Comparison of ENCODE assay signal across 10 mouse cellular contexts in genomic region chr11:29788921-29789638, GRCm38 (mm10). TPM values are rescaled to one million over a fixed set of nuclear protein-coding genes. Genes with fewer than 3 reads are reported as not detected.
DNase-seq lines count a peak whose midpoint lies in the region; ATAC-seq and TF ChIP-seq lines count a peak whose summit lies in the region.
"Had no signal": no experiment of that assay in that cellular context is flagged by ENCODE, and none has a peak within 500 bp of the region (broad histone marks: within the 10 kb centered on the region; RNA-seq: fewer than 3 reads in every experiment).

No protein-coding gene starts in this region.

- H3K4me3 ChIP-seq in lung, embryonic 14.5 days (ENCODE audit: low read depth, low read length) = no peak overlapping the region
- no peak overlapping the region for H3K4me3 ChIP-seq in lung, postnatal 0 days (ENCODE audit: low read depth, low read length)
- H3K4me3 ChIP-seq in kidney, adult 2 months (ENCODE audit: insufficient read depth, low read depth, low read length) = no peak overlapping the region
- H3K4me3 ChIP-seq: stomach, embryonic 15.5 days had no signal

- no peaks in the 10 kb centered on the region for H3K27me3 ChIP-seq in lung, embryonic 14.5 days (ENCODE audit: insufficient read depth, low read length)
- no peaks in the 10 kb centered on the region for H3K27me3 ChIP-seq in lung, postnatal 0 days (replicated peaks; ENCODE audit: insufficient read depth, low read length)
- no peaks in the 10 kb centered on the region for H3K27me3 ChIP-seq in kidney, adult 2 months (replicated peaks; ENCODE audit: control insufficient read depth, insufficient read depth, low read length)
- H3K27me3 ChIP-seq: stomach, embryonic 15.5 days had no signal

- H3K36me3 ChIP-seq in lung, embryonic 14.5 days (ENCODE audit: insufficient read depth) = no peaks in the 10 kb centered on the region
- no peaks in the 10 kb centered on the region for H3K36me3 ChIP-seq in lung, postnatal 0 days (ENCODE audit: insufficient read depth, low read length)
- no peaks in the 10 kb centered on the region for H3K36me3 ChIP-seq in kidney, adult 2 months (ENCODE audit: control insufficient read depth, insufficient read depth, low read length)
- H3K36me3 ChIP-seq: stomach, embryonic 15.5 days had no signal

- H3K9ac ChIP-seq in lung, embryonic 14.5 days = no peak overlapping the region
- H3K9ac ChIP-seq in lung, postnatal 0 days (replicated peaks; ENCODE audit: low read depth) = no peak overlapping the region
- H3K9ac ChIP-seq: stomach, embryonic 15.5 days had no signal

- no peaks in the 10 kb centered on the region for H3K9me3 ChIP-seq in lung, embryonic 14.5 days (ENCODE audit: low read depth, low read length)
- no peaks in the 10 kb centered on the region for H3K9me3 ChIP-seq in lung, postnatal 0 days (ENCODE audit: low read length)
- H3K9me3 ChIP-seq: stomach, embryonic 15.5 days had no signal

- no peak for TF ChIP-seq POLR2A in kidney, adult 2 months (IDR thresholded peaks at IDR 0.05; ENCODE audit: low read depth, low read length)

- 65% methylated on average over 6 of the region's 6 CpGs for WGBS in lung, embryonic 14.5 days
- WGBS in lung, postnatal 0 days = 66% methylated on average over 6 of the region's 6 CpGs
- 85% methylated on average over 6 of the region's 6 CpGs for WGBS in kidney, adult 2 months

- no peaks in the 10 kb centered on the region for H3K4me1 ChIP-seq in lung, embryonic 14.5 days (ENCODE audit: insufficient read depth)
- H3K4me1 ChIP-seq in lung, postnatal 0 days (ENCODE audit: insufficient read depth, low read depth, low read length) = no peaks in the 10 kb centered on the region
- H3K4me1 ChIP-seq in kidney, adult 2 months (ENCODE audit: control insufficient read depth, insufficient read depth, low read length) = no peaks in the 10 kb centered on the region
- H3K4me1 ChIP-seq: stomach, embryonic 15.5 days had no signal

- DNase-seq in lung, embryonic 14.5 days = no peak
- DNase-seq in lung, postnatal 0 days (ENCODE audit: low spot score) = no peak
- peak; percentile 76 to 85 for DNase-seq in frontal cortex, postnatal 10 days (ENCODE audit: low spot score in 2 of 2)
- peak; percentile 56 to 94 for DNase-seq in left cerebral cortex, adult 8-10 months (ENCODE audit: low spot score in 2 of 2)
- DNase-seq in right cerebral cortex, postnatal 10 days (ENCODE audit: low spot score in 2 of 2) = peak; percentile 92 to 97
- DNase-seq in kidney, adult 2 months = no peak
- no peak for DNase-seq in gastrocnemius, adult 8-10 months (ENCODE audit: low spot score in 2 of 2)
- DNase-seq: kidney, adult 18-20 months had no signal

- peak; percentile 56; the same call in 1 of the 2 replicates for ATAC-seq in lung, embryonic 14.5 days (ENCODE audit: insufficient read depth)
- no peak for ATAC-seq in lung, postnatal 0 days
- no peak for ATAC-seq in erythroid progenitor cell, adult 5-6 weeks (replicated peaks; ENCODE audit: low FRiP score, poor library complexity, severe bottlenecking)

- H3K4me2 ChIP-seq in lung, embryonic 14.5 days = no peak overlapping the region
- H3K4me2 ChIP-seq in lung, postnatal 0 days (replicated peaks; ENCODE audit: low read depth, low read length) = no peak overlapping the region
- H3K4me2 ChIP-seq: stomach, embryonic 15.5 days had no signal

- TF ChIP-seq EP300 in lung, postnatal 0 days (IDR thresholded peaks at IDR 0.05) = no peak

- no peak for TF ChIP-seq CTCF in lung, embryonic 14.5 days (IDR thresholded peaks at IDR 0.05; ENCODE audit: low read depth)
- no peak for TF ChIP-seq CTCF in lung, postnatal 0 days (IDR thresholded peaks at IDR 0.05)
- TF ChIP-seq CTCF in kidney, adult 2 months (conservative IDR thresholded peaks at IDR 0.05; ENCODE audit: insufficient read depth, insufficient read length, low read depth, low read length) = no peak

- no peak overlapping the region for H3K27ac ChIP-seq in lung, embryonic 14.5 days (ENCODE audit: low read depth)
- H3K27ac ChIP-seq in lung, postnatal 0 days (ENCODE audit: low read length) = no peak overlapping the region
- no peak overlapping the region for H3K27ac ChIP-seq in kidney, adult 2 months (ENCODE audit: insufficient read depth, low read depth, low read length)
- H3K27ac ChIP-seq: stomach, embryonic 15.5 days had no signal

RNA-seq across cellular contexts. Expression of gene 4931440F15Rik, which starts 36.4 kb away (rescaled TPM):
- 0.05 and 0.07 TPM in 2 replicates for polyA plus RNA-seq in lung, embryonic 14.5 days (2014; fragmentation: Nextera tagmentation; extraction: Ambion mirVana)
- 0.04 and 0.07 TPM in 2 replicates for polyA plus RNA-seq in lung, postnatal 0 days (2015; fragmentation: Nextera tagmentation; extraction: Ambion mirVana)
- 1 to 10 TPM; 2.4 to 3.6 (median 2.8) TPM for total RNA-seq in left cerebral cortex, adult 8-10 months (2022)
- polyA plus RNA-seq in kidney, adult 2 months (2012; rRNA removed) = 0.05 and 0.15 TPM in 2 replicates
- total RNA-seq in erythroid progenitor cell, adult 5-6 weeks (2015; ENCODE audit: low replicate concordance) = not detected in 2 replicates
- total RNA-seq in erythroid progenitor cell, adult 5-6 weeks (2017; ENCODE audit: low replicate concordance) = not detected in 2 replicates
- 1 to 10 TPM; 2.0 to 2.9 (median 2.5) TPM for total RNA-seq in gastrocnemius, adult 8-10 months (2022)

Comparison
In these comparisons a context has a peak if more than half of its experiments do, and no peak if none do; other contexts are left out.
1. DNase-seq: peak in frontal cortex, postnatal 10 days (2 of 2), left cerebral cortex, adult 8-10 months (2 of 2) and right cerebral cortex, postnatal 10 days (2 of 2); none in lung, embryonic 14.5 days (single experiment), lung, postnatal 0 days (single experiment), kidney, adult 2 months (single experiment) and gastrocnemius, adult 8-10 months (0 of 2).